Mouse (Mus musculus) brain, embryonic 14.5 days (tissue): ENCODE results near the gene Usp36. TPM values are rescaled to one million over a fixed set of nuclear protein-coding genes. Genes with fewer than 3 reads are reported as not detected.
A peak's percentile ranks its signal among the peaks of the same experiment; 100 is the strongest.

ENCODE experiments used
- DNase-seq: peaks from one replicate; pipeline ENCODE4 v3.0.0-alpha.2; 2011; ENCODE audit warnings: low read depth
- CTCF ChIP-seq: fragments of 200-500 bp; IDR thresholded peaks from 2 replicates; pipeline ENCODE4 v1.5.1; 2012; ENCODE audit warnings: inconsistent platforms, mild to moderate bottlenecking, moderate library complexity, borderline replicate concordance; ENCODE audit not compliant: insufficient read depth, insufficient read length; ENCODE audit errors: extremely low read depth
- POLR2A ChIP-seq: fragments of 200-500 bp; IDR thresholded peaks from 2 replicates; pipeline ENCODE4 v1.6.1; 2012; ENCODE audit warnings: mild to moderate bottlenecking, inconsistent platforms, borderline replicate concordance; ENCODE audit not compliant: poor library complexity, insufficient read depth, insufficient read length, severe bottlenecking; ENCODE audit errors: extremely low read depth
- polyA plus RNA-seq: library from polyadenylated mRNA; depleted of rRNA; stranded (reverse); fragments of >200 nt; gene quantifications from 2 replicates; pipeline ENCODE4 v1.2.3, GENCODE M21; 2012

Usp36 gene
- polyA plus RNA-seq, 1 experiment = 23.4 TPM

DNA sequence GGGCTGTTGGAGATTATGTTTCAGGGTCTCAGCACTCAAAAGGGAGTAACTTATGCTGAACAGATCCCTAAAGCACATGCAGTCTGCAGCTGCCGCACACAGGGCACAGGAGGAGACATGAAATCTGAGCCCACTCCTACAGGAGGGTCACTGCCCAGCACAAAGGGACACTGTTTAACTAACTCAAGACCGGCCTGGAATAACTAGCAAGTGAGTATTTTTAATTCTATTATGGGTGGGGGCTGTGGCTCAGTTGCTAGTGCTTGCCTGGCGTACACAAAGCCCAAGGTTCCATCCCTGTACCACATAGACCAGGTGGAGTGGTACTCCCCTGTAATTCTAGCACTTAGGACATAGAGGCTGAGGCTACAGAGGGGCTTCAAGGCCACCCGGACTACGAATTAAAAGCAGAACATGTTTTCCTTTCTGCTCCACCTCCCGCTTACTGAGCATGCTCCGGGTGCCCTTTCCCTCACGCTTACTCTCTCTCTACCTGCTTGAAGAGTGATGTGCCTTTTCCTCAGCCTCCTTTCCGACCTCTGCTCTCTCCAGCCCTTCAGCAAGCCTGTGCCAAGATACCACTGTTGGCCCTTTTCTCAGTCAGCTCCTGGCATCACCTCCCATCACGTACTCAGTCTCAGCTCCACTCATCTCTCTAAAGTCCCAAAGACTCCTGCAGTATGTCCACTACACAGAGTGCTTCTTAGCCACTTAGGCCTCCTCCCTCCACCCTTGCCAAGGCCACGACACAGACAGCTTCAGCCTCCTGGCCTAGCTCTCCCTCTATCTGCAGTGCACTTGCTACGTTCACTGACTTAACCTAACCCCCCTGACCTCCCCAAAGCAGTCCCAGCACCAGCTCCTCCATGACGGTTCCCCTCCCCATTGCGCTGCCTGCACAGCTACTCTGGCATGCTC lies 50.5 kb downstream of the Usp36 start:
- TF ChIP-seq POLR2A (no peak), CTCF (no peak)
- peak; percentile 64 for DNase-seq

DNA sequence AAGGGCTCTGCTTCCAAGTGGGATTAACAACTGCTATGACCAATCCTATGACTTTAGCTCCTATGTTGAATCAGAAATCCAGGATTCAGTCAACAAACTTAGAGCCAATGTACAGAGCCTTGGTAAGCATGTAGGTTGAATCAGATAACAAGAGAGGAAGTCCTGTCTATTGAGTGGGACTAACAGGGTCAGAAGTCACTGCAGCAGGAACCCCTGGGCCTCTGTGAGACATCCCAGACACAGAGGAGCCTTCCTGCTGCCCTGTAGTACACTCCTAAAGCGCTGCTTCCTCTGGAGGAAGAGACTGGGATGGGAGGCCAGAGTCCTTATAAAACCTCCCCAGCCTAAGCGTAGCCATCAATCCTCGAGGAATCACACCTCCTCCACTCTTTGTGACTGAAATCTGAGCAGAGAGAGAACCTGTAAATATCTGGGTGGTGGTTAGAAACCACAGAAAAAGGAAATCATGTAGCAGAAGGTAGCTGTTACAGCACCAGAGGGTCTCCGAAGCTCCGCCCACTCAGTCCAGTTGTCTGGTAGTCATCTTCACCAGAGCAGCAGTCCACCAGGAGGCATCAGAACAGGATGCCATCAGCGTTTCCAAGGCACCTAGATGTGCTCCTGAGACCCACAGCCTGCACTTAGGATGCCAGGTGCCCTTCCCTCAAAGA lies 53.4 kb downstream of the Usp36 start:
- no peak for DNase-seq
- TF ChIP-seq CTCF (no peak), POLR2A (no peak)

DNA sequence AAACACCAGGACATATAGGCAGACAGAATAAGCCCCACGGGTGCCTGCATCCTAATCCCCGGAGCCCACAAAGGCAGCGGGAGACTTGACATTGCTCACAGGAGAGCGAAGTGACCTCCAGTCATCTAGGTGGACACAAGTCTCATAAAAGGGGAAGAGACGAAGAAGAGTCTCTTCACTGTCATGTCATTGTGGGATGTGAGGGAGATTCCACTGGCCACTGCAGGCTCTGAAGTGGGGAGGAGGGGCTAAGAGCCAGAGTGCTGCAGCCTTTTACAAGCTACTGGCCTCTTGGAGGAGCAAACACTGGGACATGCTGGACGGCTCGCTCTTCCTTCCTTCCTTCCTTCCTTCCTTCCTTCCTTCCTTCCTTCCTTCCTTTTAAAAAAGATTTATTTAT lies 55.1 kb downstream of the Usp36 start:
- no peak for DNase-seq
- no peak for TF ChIP-seq POLR2A

DNA sequence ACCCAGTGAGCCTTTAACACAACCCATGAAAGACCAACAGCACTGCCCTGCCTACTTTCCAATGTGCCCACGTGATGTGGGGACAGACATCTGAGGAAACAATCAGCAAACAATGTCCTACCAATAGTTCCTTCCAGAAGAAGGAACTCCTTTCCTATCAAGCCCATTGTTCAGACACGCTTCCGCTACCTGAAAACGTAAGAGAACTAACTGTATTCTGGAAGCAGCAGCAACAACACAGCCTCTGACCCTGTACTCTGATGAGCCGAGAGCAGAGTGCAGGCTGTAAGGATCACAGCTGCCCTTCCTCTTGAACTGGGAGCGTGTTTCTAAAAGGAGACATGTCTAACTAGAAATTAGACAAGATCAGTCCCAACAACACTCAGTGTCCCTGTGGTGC lies 55.5 kb downstream of the Usp36 start:
- TF ChIP-seq CTCF (no peak), POLR2A (no peak)

DNA sequence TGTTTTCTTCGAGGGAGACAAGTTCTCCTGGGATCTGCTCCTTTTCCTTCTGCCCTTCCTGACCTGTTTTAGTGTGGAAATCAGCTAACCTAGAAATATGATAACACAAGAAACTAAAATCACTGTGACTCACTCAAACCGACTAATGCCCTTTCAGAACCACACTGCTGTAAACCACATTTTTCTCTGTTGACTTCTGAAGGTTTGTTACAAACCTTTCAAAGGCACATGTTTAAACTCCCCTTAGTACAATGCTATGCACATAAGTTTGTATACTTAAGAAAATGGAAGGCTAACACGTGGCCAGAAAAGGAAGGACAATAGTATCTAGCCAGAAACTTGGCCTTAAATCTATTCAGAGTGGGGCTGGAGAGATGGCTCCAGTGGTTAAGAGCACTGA lies 56.1 kb downstream of the Usp36 start:
- DNase-seq = no peak
- TF ChIP-seq POLR2A (no peak), CTCF (no peak)

More for the DNA sequence above, 55.5 kb downstream of the Usp36 start:
- no peak for DNase-seq

DNA sequence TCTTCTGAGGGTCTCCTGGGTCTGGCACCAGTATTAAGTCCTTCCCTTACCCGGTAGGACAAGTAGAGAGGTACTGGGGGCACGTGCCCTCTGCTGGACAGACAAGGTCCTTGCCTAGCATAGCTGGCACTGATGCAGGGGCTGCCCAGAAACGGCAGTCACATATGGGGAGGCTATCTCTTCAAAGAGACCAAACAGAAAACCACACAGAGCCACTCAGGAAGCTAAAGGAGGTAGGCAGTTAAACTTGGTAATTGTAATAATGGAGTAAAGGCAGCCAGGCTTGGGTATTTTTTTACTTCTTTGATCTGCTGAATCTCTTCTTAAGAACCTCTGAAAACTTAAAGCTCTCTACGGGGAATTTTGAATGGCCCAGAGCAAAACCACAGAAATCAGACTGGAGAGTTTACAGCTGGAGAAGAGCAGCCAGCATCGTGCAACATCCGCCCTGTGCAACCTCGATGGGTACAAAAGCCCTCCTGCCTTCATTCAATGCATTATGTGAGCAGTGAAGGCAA lies 57.7 kb downstream of the Usp36 start:
- no peak for DNase-seq
- peak; percentile 58; the same call in 1 of the 2 replicates for TF ChIP-seq CTCF
- no peak for TF ChIP-seq POLR2A

DNA sequence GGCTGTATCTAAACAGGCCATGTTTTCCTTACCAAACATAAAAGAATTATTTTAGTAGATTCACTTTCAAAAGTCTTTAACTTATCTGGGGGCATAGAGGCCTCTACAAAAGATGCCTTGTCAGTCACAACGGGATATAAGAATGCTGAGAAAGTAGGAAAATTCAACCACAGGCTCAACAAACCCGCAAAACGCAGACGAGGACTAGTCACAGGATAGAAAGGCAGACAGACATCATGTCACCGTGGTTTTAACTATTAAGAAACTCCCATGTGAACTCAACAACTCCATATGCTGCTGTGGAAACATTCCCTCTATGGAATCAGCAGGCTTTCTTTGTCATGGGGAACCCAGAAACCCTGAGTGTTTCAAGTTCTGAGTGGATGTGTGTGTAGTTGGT lies 60.1 kb downstream of the Usp36 start:
- TF ChIP-seq POLR2A (no peak), CTCF (no peak)

DNA sequence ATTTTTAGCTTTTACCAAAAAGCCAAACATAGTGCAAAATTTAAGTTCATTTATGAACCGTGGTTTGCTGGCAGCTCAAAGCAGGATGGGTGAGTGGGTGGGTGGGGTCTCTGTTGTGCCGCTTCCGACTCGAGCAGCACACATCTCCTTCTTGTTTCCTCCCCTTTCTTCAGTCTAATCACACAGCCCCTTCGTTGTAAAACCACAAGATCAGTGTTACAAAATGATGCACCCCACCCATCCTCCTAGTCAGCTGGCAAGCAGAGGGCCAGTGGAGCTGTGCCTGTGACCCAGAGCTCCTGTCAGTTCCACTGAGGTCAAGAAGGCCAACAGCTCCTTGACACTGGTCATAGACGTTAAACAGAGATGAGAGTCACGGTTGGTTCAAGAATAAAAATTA lies 62.4 kb downstream of the Usp36 start:
- TF ChIP-seq POLR2A (no peak), CTCF (no peak)

More for the DNA sequence above, 60.1 kb downstream of the Usp36 start:
- no peak for DNase-seq

DNA sequence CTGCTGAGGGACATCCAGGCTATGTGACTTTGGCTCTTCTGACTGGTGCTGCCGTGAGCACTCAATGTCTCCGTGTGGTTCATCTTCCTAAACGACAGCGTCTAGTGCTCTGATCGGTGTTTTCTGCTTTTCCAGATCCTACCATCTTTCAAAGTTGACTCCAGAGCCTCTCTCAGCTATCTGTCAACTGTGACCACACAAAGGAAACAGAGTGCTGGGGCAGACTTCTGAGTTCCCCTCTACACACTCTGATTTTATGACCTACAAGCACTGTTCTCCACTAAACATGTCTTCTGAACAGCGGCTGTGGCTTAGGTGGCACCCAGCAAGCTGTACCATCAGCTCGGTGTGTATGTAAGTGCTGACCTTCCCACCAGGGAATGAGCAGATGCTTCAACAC lies 63.2 kb downstream of the Usp36 start:
- no peak for DNase-seq
- no peak for TF ChIP-seq POLR2A
- TF ChIP-seq CTCF = no peak

More for the DNA sequence above, 62.4 kb downstream of the Usp36 start:
- DNase-seq = no peak

DNA sequence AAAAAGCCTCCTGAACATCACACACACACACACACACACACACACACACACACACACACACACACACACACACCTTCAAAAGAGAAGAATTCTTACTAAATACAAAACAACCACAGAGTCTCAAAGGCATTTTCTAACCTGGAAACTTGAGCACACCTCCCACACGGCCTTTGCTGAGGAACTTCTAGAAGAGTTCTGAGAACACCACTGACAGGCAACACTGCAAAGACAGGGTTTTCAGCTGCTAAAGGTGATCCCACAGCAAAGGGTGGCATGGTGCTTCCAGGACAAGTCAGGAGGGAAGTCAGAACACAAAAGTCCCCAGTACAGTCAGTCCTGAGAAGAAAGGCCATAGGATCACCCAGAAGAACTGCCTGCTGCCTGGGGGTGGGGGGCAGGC lies 64.2 kb downstream of the Usp36 start:
- DNase-seq = no peak
- TF ChIP-seq POLR2A = no peak
- no peak for TF ChIP-seq CTCF

DNA sequence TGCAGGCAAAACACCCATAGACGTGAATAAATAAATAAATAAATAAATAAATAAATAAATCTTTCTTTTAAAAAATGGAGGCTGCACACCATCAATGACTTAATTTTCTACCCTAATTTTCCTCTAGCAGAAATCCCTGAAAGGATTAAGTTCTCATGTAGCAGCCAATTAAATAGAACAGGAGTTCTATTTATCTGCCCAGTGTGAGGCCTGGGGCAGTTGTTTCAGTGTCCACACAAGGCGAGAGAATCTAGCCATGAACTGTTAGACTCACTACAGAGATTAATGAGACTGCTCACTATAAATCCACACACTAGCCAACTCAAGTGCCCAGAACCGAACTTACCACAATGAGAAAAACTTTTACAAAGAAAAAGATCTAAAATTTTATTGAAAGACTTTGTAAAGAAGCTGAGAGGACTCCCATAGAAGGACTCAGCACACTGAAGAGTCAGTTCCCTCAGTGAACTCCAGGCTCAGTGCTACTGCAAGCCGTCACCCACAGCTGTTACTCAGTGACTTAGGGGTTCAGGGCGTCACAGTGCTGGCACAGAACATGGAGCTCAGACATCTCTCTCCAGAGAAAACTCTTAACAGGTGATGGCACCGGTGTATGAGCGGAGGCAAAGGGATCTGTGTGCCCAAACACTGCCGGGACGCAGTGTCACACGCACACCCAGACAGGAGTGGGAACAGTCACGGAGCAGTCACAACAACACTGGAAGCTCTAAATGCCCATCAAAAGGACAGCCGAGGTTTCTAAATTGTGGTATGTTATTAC lies 64.8 kb downstream of the Usp36 start:
- peak; percentile 73 for DNase-seq
- no peak for TF ChIP-seq CTCF
- TF ChIP-seq POLR2A = no peak
